Mouse (Mus musculus): ENCODE results near the gene Maml2. TPM values are rescaled to one million over a fixed set of nuclear protein-coding genes. Genes with fewer than 3 reads are reported as not detected.

Maml2 gene
- polyA plus RNA-seq, 1 experiment from 2014 or later, result 7.3 TPM

DNA sequence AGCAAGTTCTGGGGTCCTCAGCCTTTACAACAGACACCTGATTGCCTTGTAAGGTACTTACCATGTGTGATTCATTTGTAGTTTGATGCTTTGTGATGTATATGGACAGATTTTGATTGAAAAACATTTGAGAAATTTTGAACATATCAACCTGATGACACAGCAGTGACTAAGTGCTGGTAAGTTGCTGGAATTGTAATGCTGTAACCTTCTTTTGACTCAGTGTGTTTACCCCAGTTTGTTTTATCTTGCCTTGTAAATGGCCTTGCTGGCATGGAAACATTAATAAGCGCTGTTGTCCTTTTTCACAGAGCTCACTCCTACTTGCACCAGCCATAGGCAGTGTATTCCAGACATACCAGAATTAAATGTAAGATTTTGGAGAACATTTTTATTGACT lies 163.2 kb downstream of the Maml2 start:
- no peaks in the 10 kb centered on the region for H3K27me3 ChIP-seq (ENCODE audit: insufficient read depth, poor library complexity, severe bottlenecking)
- DNase-seq (ENCODE audit: low spot score), result no peak
- H3K4me1 ChIP-seq, result peaks cover 19% of the 10 kb centered on the region
- no peaks in the 10 kb centered on the region for H3K36me3 ChIP-seq
- WGBS, result 89% methylated on average over 1 of the region's 1 CpGs
- H3K4me3 ChIP-seq, result no peak overlapping the region
- no peak overlapping the region for H3K27ac ChIP-seq
- no peaks in the 10 kb centered on the region for H3K9me3 ChIP-seq

DNA sequence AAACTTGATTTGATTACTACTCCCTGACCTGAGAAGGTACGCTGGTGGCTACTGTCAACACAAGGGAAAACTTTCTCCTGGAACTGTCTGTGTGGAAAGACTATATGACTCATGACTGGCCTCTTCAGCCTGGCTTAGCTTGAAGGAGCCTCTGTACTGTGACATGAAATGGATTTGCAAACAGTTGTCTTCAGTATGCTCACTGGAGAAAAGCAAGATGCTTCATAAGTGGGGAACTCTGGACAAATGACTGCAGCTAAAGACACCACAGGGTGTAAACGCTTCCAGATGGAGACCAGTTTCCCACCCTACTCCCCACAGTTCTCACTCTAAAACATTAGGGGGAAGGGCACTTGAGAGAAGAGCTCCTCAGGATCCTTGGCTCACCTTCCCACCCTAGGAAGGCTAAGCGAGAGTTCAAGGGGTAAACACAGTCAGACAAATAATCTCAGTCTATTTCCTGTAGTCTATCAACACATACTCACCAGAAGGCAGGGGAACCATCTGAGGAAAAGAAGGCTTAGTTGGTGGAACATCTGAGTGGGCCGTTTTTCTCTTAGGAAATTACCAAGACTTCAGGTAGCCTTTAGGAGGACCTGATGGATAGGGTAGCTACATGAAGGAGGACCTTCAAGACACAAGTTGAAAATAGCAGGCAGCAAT lies 167.7 kb downstream of the Maml2 start:
- H3K4me1 ChIP-seq, result peaks cover 39% of the 10 kb centered on the region
- no peaks in the 10 kb centered on the region for H3K9me3 ChIP-seq
- no peak overlapping the region for H3K4me3 ChIP-seq
- DNase-seq (ENCODE audit: low spot score), result no peak
- WGBS, result 64% methylated on average over 4 of the region's 4 CpGs
- no peak overlapping the region for H3K27ac ChIP-seq
- H3K36me3 ChIP-seq, result no peaks in the 10 kb centered on the region
- H3K27me3 ChIP-seq (ENCODE audit: insufficient read depth, poor library complexity, severe bottlenecking), result no peaks in the 10 kb centered on the region

DNA sequence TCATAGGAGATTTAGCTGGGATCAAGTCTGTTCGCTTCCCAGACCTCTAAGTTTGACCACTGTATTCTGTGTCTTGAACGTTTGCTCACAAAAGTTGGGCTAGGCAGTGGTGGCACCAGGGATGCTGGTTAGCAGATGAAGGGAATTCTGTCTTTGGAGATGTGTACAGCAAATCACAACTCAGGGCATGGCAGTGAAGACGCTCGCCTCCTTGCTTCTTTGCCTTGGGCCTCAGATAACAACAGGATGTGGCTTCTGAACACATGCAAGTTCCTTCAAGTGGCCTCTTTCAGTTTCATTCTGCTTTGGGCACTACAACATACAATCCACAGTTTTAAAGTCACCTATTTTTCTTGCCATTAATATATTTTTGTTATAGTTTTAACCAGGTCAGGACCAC lies 168.6 kb downstream of the Maml2 start:
- no peak for DNase-seq (ENCODE audit: low spot score)
- H3K4me1 ChIP-seq, result peaks cover 39% of the 10 kb centered on the region
- H3K27ac ChIP-seq, result 0 out of 2 replicates have a peak overlapping the region, but pooled peaks have one; percentile 10
- no peaks in the 10 kb centered on the region for H3K27me3 ChIP-seq (ENCODE audit: insufficient read depth, poor library complexity, severe bottlenecking)
- WGBS, result 61% methylated on average over 4 of the region's 4 CpGs
- no peaks in the 10 kb centered on the region for H3K36me3 ChIP-seq
- no peaks in the 10 kb centered on the region for H3K9me3 ChIP-seq
- H3K4me3 ChIP-seq, result no peak overlapping the region

DNA sequence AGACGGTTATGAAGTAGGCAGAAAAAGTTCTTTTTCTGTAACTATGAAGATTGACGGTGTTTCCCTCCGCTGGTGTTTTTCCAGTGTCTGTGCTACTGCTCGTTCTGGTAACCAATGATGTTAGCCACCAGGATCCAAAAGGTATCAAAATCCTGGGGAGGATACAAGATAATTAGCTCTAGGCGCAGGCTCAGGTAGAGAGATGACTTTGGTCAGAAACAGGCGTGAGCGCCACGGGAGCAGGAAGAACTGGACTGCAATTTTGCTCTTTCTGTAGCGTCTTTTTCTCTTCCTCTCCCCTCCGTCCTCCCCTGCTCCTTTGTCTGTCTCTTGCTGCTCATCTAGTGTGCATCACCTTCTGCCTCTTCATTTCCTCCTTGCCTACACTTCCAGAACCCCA lies 169.1 kb downstream of the Maml2 start:
- peaks cover 39% of the 10 kb centered on the region for H3K4me1 ChIP-seq
- WGBS, result 83% methylated on average over 10 of the region's 10 CpGs

DNA sequence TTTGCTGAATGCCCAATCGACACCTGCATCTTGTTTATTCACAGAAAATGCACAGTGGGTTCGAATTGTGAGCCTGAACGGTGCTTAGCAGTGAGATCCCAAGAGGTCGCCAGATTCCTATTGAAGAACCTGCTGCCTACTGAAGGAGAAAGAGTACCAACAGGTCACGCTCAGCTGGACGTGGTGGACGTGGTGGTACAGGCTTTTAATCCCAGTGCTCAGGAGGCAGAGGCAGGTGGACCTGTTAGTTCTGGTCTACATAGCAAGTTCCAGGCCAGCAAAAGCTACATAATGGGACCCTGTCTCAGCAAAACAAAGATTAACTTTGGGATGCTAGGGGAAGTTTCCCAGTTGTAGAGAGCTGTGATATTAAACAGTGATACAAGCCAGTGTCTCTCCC lies 170.0 kb downstream of the Maml2 start:
- no peak for DNase-seq (ENCODE audit: low spot score)
- Histone ChIP-seq H3K27ac (peak overlapping the region; percentile 42; the same call in 1 of the 2 replicates), H3K9me3 (no peaks in the 10 kb centered on the region), H3K36me3 (no peaks in the 10 kb centered on the region), H3K4me3 (no peak overlapping the region), H3K27me3 (ENCODE audit: insufficient read depth, poor library complexity, severe bottlenecking) (no peaks in the 10 kb centered on the region), H3K4me1 (peaks cover 39% of the 10 kb centered on the region)
- WGBS, result 84% methylated on average over 7 of the region's 7 CpGs

More for the DNA sequence above, 169.1 kb downstream of the Maml2 start:
- Histone ChIP-seq H3K27me3 (ENCODE audit: insufficient read depth, poor library complexity, severe bottlenecking) (no peaks in the 10 kb centered on the region), H3K36me3 (no peaks in the 10 kb centered on the region), H3K9me3 (no peaks in the 10 kb centered on the region), H3K27ac (0 out of 2 replicates have a peak overlapping the region, but pooled peaks have one; percentile 10), H3K4me3 (no peak overlapping the region)
- no peak for DNase-seq (ENCODE audit: low spot score)

DNA sequence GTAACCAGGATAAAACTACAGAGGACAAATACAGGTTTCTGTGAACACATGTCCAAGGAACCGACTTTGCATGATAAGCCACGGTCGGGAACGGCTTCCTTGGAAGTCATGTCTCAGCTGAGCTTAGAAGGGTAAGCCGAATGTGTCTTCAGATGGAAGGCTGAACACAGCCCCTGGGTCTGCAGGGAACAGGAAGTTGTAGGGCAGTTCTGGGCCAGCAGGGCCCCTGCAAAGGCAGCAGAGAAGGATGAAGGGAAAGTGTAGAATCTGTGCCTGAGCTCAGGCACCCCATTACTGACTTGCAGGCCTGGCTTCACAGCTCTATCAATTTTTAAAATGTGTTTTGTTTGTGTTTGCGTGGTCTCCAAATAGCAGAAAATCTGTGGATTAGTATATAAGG lies 171.0 kb downstream of the Maml2 start:
- Histone ChIP-seq H3K4me1 (peaks cover 42% of the 10 kb centered on the region), H3K27ac (peak overlapping the region; percentile 53; the same call in 1 of the 2 replicates), H3K36me3 (no peaks in the 10 kb centered on the region), H3K4me3 (no peak overlapping the region), H3K27me3 (ENCODE audit: insufficient read depth, poor library complexity, severe bottlenecking) (no peaks in the 10 kb centered on the region), H3K9me3 (no peaks in the 10 kb centered on the region)
- WGBS, result 66% methylated on average over 6 of the region's 6 CpGs
- DNase-seq (ENCODE audit: low spot score), result no peak

DNA sequence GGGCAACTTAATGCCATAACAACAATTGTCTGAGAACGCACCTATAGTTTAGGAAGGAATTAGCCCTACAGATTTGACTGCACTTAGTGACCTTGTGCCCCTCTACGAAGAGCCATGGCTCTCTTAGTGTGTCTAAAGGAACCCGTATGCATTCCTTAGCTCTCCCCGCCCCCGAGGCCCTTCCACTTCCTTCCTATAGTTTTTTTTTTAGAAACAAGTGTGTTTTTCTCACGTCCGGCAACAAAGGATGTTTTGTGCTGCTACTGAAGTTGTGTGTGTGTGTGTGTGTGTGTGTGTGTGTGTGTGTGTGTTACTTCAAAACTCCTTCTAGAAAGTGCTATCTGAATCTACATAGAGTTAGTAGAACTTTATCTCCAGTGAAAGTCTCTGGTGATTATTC lies 172.3 kb downstream of the Maml2 start:
- WGBS, result 22% methylated on average over 7 of the region's 7 CpGs
- H3K27me3 ChIP-seq (ENCODE audit: insufficient read depth, poor library complexity, severe bottlenecking), result no peaks in the 10 kb centered on the region
- no peak for DNase-seq (ENCODE audit: low spot score)
- H3K27ac ChIP-seq, result peak overlapping the region; percentile 8; the same call in 1 of the 2 replicates
- H3K36me3 ChIP-seq, result no peaks in the 10 kb centered on the region
- peaks cover 36% of the 10 kb centered on the region for H3K4me1 ChIP-seq
- H3K4me3 ChIP-seq, result no peak overlapping the region
- no peaks in the 10 kb centered on the region for H3K9me3 ChIP-seq

DNA sequence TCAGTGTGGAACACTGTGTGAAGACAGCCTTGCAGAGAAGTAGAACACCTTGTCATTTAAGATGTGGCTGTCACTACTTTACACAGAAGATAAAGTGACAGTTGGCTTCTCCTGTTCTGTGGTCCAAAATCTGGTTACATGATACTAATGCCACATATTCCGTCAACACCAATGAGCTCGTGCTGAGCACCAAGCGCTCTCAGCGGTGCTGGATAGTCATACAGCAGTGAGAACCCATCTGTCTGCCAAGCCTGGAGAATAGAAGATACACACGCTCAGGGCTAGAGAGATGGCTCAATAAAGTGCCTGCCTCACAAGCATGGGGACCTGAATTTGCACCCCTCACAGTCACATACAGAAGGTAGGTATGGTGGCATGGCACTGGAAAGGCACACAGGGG lies 177.2 kb downstream of the Maml2 start:
- Histone ChIP-seq H3K27me3 (ENCODE audit: insufficient read depth, poor library complexity, severe bottlenecking) (no peaks in the 10 kb centered on the region), H3K4me1 (peaks cover 8% of the 10 kb centered on the region; the same call in 1 of the 2 replicates), H3K4me3 (no peak overlapping the region), H3K9me3 (no peaks in the 10 kb centered on the region), H3K27ac (no peak overlapping the region), H3K36me3 (no peaks in the 10 kb centered on the region)
- WGBS, result 88% methylated on average over 5 of the region's 5 CpGs
- no peak for DNase-seq (ENCODE audit: low spot score)

DNA sequence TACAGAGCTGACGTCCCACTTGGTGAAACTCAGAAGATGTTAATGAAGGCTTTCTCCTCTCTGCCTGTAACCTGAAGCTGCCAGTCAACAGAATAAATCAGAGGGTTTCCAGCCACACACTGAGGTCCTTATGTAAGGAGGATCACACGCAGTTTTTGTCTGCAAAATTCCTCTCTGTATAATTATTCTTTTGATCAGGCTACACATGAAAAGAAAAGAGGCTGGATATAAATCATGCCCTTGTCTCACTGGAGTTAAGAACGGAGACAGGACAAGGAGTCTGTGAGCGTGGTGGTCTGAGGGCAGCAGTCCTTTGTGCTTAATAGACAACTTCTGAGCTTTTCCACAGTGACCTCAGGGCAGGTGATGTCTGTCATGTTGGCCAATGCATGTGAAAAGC lies 181.5 kb downstream of the Maml2 start:
- H3K27me3 ChIP-seq (ENCODE audit: insufficient read depth, poor library complexity, severe bottlenecking), result no peaks in the 10 kb centered on the region
- no peak for DNase-seq (ENCODE audit: low spot score)
- H3K4me1 ChIP-seq, result peaks cover 23% of the 10 kb centered on the region
- WGBS, result 55% methylated on average over 4 of the region's 4 CpGs
- no peaks in the 10 kb centered on the region for H3K9me3 ChIP-seq
- no peak overlapping the region for H3K4me3 ChIP-seq
- no peaks in the 10 kb centered on the region for H3K36me3 ChIP-seq
- no peak overlapping the region for H3K27ac ChIP-seq

DNA sequence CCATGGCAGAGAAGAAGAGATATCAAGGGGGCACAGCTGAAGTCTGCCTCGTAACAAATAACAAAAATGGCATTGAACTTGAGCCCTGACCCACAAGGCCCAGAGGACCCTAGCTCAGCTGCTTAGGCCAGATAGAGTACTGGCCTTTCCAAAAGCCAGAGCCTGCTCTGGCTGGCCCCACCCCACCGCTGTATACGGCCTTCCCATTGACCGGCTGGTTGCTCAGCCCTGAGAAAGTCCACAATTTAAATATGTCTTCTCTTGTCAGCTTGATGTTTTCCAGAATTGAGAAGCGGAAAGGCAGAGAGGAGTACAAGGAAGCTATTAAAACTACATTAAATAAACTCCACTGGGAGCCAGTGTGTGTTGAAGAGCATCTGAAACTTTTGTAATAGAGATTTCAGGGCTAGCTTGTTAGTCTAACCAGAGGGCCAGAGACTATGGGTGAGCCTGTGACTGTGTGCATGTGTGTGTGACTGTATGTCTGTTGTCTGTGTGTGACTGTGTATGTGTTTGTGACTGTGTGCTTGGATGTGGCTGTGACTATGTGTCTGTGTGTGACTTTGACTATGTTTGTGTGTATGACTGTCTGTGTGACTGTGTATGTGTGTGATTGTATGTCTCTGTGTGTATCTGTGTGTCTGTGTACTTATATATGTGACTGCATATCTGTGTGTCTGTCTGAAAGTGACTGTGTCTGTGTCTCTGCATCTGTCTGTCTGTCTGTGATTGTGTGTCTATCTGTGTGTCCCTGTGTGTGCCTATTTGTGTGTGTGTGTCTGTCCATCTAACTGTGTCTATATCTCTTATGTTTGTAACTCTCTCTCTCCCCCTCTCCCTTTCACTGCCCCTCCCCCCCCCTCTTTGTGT lies 185.7 kb downstream of the Maml2 start:
- peak overlapping the region; percentile 31; the same call in 1 of the 2 replicates for H3K4me3 ChIP-seq
- WGBS, result 39% methylated on average over 5 of the region's 5 CpGs
- no peaks in the 10 kb centered on the region for H3K9me3 ChIP-seq
- H3K36me3 ChIP-seq, result no peaks in the 10 kb centered on the region
- H3K27me3 ChIP-seq (ENCODE audit: insufficient read depth, poor library complexity, severe bottlenecking), result no peaks in the 10 kb centered on the region
- peak overlapping the region; percentile 81 for H3K27ac ChIP-seq
- no peak for DNase-seq (ENCODE audit: low spot score)
- H3K4me1 ChIP-seq, result peaks cover 33% of the 10 kb centered on the region

DNA sequence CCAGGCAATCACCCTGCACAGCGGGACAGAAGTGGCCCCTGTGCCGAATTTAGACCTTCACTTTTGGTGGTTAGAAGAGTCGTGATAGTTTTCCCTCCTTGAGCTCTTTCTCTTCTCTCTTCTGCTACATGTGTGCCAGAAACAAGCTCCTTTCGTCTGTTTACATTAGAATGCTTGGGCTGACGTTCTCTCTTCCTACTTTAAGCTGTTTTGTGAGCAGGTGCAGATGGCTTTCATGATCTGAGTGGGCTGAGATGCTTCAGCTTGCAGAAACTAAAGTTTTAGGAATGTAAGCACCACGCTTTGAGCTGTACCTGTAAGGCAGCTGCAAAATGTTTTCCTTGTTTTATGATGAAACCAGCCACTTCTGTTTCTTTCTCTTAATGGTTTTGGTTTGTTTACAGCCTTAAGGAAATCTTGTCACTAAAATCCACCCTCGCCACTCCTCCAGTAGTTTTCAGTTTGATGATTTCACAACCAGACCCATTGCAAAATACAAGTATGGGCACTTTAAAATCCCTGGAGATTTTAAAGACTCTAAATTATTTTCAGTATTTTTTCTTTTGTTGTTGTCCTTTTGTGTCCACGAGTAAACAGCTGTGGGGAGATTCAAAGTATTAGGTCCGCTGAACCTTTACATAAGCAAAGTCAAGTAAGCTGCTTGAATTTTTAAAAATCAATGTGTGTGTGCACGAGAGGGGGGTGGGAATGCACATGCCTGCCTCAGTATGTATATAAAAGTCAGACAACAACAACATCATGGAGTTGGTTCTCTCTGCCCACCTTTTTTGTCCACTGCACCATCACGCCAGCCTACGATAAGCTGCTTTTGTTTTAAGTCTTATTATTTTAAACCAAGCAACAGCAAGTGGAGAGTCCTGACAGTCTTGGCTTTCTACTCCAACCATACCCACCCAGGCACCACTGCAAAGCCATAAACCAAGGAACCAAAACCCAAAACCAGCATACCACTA lies 186.8 kb downstream of the Maml2 start:
- H3K4me1 ChIP-seq, result peaks cover 33% of the 10 kb centered on the region
- H3K4me3 ChIP-seq, result peak overlapping the region; percentile 31
- H3K36me3 ChIP-seq, result no peaks in the 10 kb centered on the region
- H3K27me3 ChIP-seq (ENCODE audit: insufficient read depth, poor library complexity, severe bottlenecking), result no peaks in the 10 kb centered on the region
- WGBS, result 59% methylated on average over 12 of the region's 12 CpGs
- H3K9me3 ChIP-seq, result no peaks in the 10 kb centered on the region
- H3K27ac ChIP-seq, result peak overlapping the region; percentile 81
- DNase-seq (ENCODE audit: low spot score), result no peak

DNA sequence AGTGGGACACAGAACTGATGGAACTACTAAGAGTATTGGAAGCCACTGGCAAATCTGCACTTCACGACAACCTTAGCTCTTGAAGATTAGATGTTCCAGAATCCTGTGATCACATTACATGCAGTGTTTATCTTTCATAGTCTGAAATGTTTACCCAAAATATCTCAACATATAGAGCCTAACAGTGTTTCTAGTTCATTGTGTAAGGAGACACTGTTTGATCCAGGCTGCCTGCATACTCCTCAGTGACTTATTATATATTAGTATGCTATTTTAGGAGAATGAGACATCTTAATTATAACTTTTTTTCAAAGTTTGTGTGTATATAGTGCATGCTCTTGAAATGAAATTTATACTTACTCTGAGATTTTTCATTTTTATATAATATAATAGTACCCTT lies 188.2 kb downstream of the Maml2 start:
- 0 out of 2 replicates have a peak overlapping the region, but pooled peaks have one; percentile 57 for H3K27ac ChIP-seq
- no peaks in the 10 kb centered on the region for H3K9me3 ChIP-seq
- H3K4me3 ChIP-seq, result no peak overlapping the region
- H3K36me3 ChIP-seq, result no peaks in the 10 kb centered on the region
- H3K4me1 ChIP-seq, result peaks cover 31% of the 10 kb centered on the region
- H3K27me3 ChIP-seq (ENCODE audit: insufficient read depth, poor library complexity, severe bottlenecking), result no peaks in the 10 kb centered on the region
- 71% methylated on average over 1 of the region's 1 CpGs for WGBS
- DNase-seq (ENCODE audit: low spot score), result no peak

All from heart, embryonic 10.5 days (tissue).